Mouse (Mus musculus) hindbrain, embryonic 16.5 days (tissue): ENCODE data around the gene Phkb. TPM values are rescaled to one million over a fixed set of nuclear protein-coding genes. Genes with fewer than 3 reads are reported as not detected.

Experiments used
- ATAC-seq: fragments of 200-750 bp; cut with Nextera tagmentation; 2 replicates; pipeline ENCODE4 v1.8.0; 2017; ENCODE audit warnings: moderate TSS enrichment, moderate library complexity
- H3K27ac ChIP-seq: fragments of 300-500 bp; sonication (generic); 2 replicates; pipeline ENCODE4 v1.5.1; 2014; ENCODE audit warnings: low read depth, mild to moderate bottlenecking, control low read depth, low read length, moderate library complexity
- H3K27me3 ChIP-seq: fragments of 300-500 bp; sonication (generic); replicated peaks from 2 replicates; pipeline ENCODE4 v1.6.1; 2014; ENCODE audit warnings: low read length; ENCODE audit not compliant: control insufficient read depth, insufficient read depth
- H3K36me3 ChIP-seq: fragments of 300-500 bp; sonication (generic); 2 replicates; pipeline ENCODE4 v1.6.1; 2014; ENCODE audit warnings: mild to moderate bottlenecking, low read length, moderate library complexity, mixed read lengths; ENCODE audit not compliant: control insufficient read depth, insufficient read depth
- H3K4me1 ChIP-seq: fragments of 300-500 bp; sonication (generic); 2 replicates; pipeline ENCODE4 v1.6.1; 2014; ENCODE audit warnings: low read depth, low read length; ENCODE audit not compliant: control insufficient read depth, insufficient read depth
- H3K4me2 ChIP-seq: fragments of 300-500 bp; sonication (generic); 2 replicates; pipeline ENCODE4 v1.6.1; 2014; ENCODE audit warnings: mild to moderate bottlenecking, low read length, control low read depth, moderate library complexity
- H3K4me3 ChIP-seq: fragments of 300-500 bp; sonication (generic); 2 replicates; pipeline ENCODE4 v1.5.1; 2014; ENCODE audit warnings: mild to moderate bottlenecking, low read length, control low read depth, moderate library complexity
- H3K9ac ChIP-seq: fragments of 300-500 bp; sonication (generic); 2 replicates; pipeline ENCODE4 v1.6.1; 2014; ENCODE audit warnings: low read depth, mild to moderate bottlenecking, control low read depth, low read length, moderate library complexity
- H3K9me3 ChIP-seq: fragments of 300-500 bp; sonication (generic); 2 replicates; pipeline ENCODE4 v1.6.1; 2014; ENCODE audit warnings: mild to moderate bottlenecking, low read length, moderate library complexity; ENCODE audit not compliant: control insufficient read depth
- WGBS: fragments of 180-500 bp; shearing (Covaris S2); extraction: QIAGEN DNeasy Blood & Tissue Kit; methylation state at CpG from one replicate; pipeline ENCODE4 v1.1.7; 2014; 5-methylcytosine and 5-hydroxymethylcytosine counted together
- polyA plus RNA-seq: library from polyadenylated mRNA; unstranded; fragments of >200 nt; fragmentation: Nextera tagmentation; extraction: Ambion mirVana; gene quantifications from 2 replicates; pipeline ENCODE4 v1.2.1, GENCODE M21; 2015

The Phkb gene
- polyA plus RNA-seq, 1 experiment from 2014 or later: 36.1 TPM

- ATAC-seq: no peak
- Histone ChIP-seq H3K4me2 (no peak overlapping the region), H3K4me1 (no peaks in the 10 kb centered on the region; the same call in 1 of the 2 replicates), H3K9ac (no peak overlapping the region), H3K27ac (no peak overlapping the region), H3K27me3 (no peaks in the 10 kb centered on the region), H3K4me3 (no peak overlapping the region), H3K36me3 (no peaks in the 10 kb centered on the region), H3K9me3 (no peaks in the 10 kb centered on the region)
- WGBS: 67% methylated on average over 10 of the region's 10 CpGs
These were observed 249.9 kb downstream of the Phkb start for GRCm38 (mm10) chr8:86090666-86091065.

Other genes with a start within 250 kb of the Phkb start
- 52.4 and 57.7 TPM in 2 replicates for gene Neto2, start 140.0 kb upstream of the Phkb start, polyA plus RNA-seq
- gene Itfg1, start within 50 bp of the Phkb start, polyA plus RNA-seq: 196 and 207 TPM in 2 replicates